ENCODE assay signal across 10 mouse cellular contexts in the genomic region with DNA sequence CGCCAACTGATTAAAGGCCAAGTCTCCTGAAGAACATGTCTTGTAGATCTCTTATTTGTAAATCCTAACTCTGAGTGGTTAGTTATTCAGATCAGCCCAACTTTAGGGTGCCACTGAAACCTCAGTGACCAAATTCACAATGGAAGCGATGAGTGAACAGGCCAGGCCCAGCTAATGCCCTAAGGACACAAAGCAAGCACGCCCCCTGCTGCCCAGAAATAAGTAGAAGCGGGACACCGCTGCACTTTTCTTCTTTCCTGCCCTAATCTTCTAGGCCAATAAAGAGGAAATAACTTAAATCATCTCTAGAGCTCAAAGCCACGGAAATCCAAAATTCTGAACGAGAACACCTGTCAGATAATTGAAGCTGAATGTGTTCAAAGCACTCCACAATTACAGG.
DNase-seq lines count a peak whose midpoint lies in the region; ATAC-seq and TF ChIP-seq lines count a peak whose summit lies in the region.
"Had no signal": no experiment of that assay in that cellular context is flagged by ENCODE, and none has a peak within 500 bp of the region (broad histone marks: within the 10 kb centered on the region; RNA-seq: fewer than 3 reads in every experiment).

No protein-coding gene starts in this region.

- no peak overlapping the region for H3K27ac ChIP-seq in liver, postnatal 0 days (ENCODE audit: low read depth)
- H3K27ac ChIP-seq in neural tube, embryonic 15.5 days (replicated peaks), result no peak overlapping the region
- H3K27ac ChIP-seq: embryonic facial prominence, embryonic 12.5 days; lung, embryonic 15.5 days had no signal

- H3K4me3 ChIP-seq in liver, postnatal 0 days (ENCODE audit: low read depth, low read length), result no peak overlapping the region
- H3K4me3 ChIP-seq in neural tube, embryonic 15.5 days (replicated peaks), result no peak overlapping the region
- H3K4me3 ChIP-seq: embryonic facial prominence, embryonic 12.5 days; lung, embryonic 15.5 days had no signal

- no peak overlapping the region for H3K4me2 ChIP-seq in liver, postnatal 0 days (ENCODE audit: low read depth, low read length)
- no peak overlapping the region for H3K4me2 ChIP-seq in neural tube, embryonic 15.5 days
- H3K4me2 ChIP-seq: embryonic facial prominence, embryonic 12.5 days; lung, embryonic 15.5 days had no signal

- peak; percentile 44 for TF ChIP-seq CTCF in liver, postnatal 0 days (IDR thresholded peaks at IDR 0.05; ENCODE audit: low read depth)

- H3K9ac ChIP-seq in liver, postnatal 0 days (replicated peaks), result no peak overlapping the region
- no peak overlapping the region for H3K9ac ChIP-seq in neural tube, embryonic 15.5 days (replicated peaks)
- H3K9ac ChIP-seq: embryonic facial prominence, embryonic 12.5 days; lung, embryonic 15.5 days had no signal

- H3K9me3 ChIP-seq in liver, postnatal 0 days (ENCODE audit: low read length), result no peaks in the 10 kb centered on the region
- no peaks in the 10 kb centered on the region for H3K9me3 ChIP-seq in neural tube, embryonic 15.5 days (replicated peaks)
- H3K9me3 ChIP-seq: embryonic facial prominence, embryonic 12.5 days; lung, embryonic 15.5 days had no signal

- H3K4me1 ChIP-seq in liver, postnatal 0 days (ENCODE audit: insufficient read depth), result no peaks in the 10 kb centered on the region; the same call in 1 of the 2 replicates
- no peaks in the 10 kb centered on the region for H3K4me1 ChIP-seq in neural tube, embryonic 15.5 days

- intact Hi-C loops in left cerebral cortex, postnatal 14 days (cut with DNase I), result loop anchor here (10.0 kb wide), 1 partner anchor 237 kb away; no protein-coding TSS in a partner anchor
- intact Hi-C loops in left cerebral cortex, postnatal 25 days (cut with DNase I), result no loop called here

- H3K36me3 ChIP-seq in liver, postnatal 0 days (replicated peaks; ENCODE audit: insufficient read depth, low read length), result no peaks in the 10 kb centered on the region
- no peaks in the 10 kb centered on the region for H3K36me3 ChIP-seq in neural tube, embryonic 15.5 days
- H3K36me3 ChIP-seq: embryonic facial prominence, embryonic 12.5 days; lung, embryonic 15.5 days had no signal

- no peak for ATAC-seq in CD4-positive, CD25-positive, alpha-beta regulatory T cell, adult 4 months
- no peak for ATAC-seq in liver, postnatal 0 days
- no peak for ATAC-seq in neural tube, embryonic 15.5 days (ENCODE audit: low FRiP score)

- H3K27me3 ChIP-seq in liver, postnatal 0 days (ENCODE audit: insufficient read depth, low read length), result no peaks in the 10 kb centered on the region
- H3K27me3 ChIP-seq in neural tube, embryonic 15.5 days (replicated peaks), result no peaks in the 10 kb centered on the region
- H3K27me3 ChIP-seq: embryonic facial prominence, embryonic 12.5 days; lung, embryonic 15.5 days had no signal

- TF ChIP-seq EP300 in liver, postnatal 0 days (IDR thresholded peaks at IDR 0.05; ENCODE audit: low read depth), result no peak

- DNase-seq in CD4-positive, CD25-positive, alpha-beta regulatory T cell, adult 2 months (ENCODE audit: low read depth, low spot score), result peak; percentile 23
- DNase-seq in left cerebral cortex, postnatal 14 days (ENCODE audit: low spot score in 2 of 2), result peak; percentile 11 to 19
- no peak for DNase-seq in left cerebral cortex, postnatal 25 days (ENCODE audit: low spot score in 2 of 2)
- DNase-seq in ZHBTc4 (ENCODE audit: low read depth, low spot score), result peak; percentile 55
- no peak for DNase-seq in liver, postnatal 0 days
- no peak for DNase-seq in spleen, postnatal 4 days (ENCODE audit: low spot score in 2 of 2)

- WGBS in liver, postnatal 0 days (ENCODE audit: insufficient replicate concordance), result 44% methylated on average over 7 of the region's 7 CpGs
- WGBS in neural tube, embryonic 15.5 days, result 32% methylated on average over 7 of the region's 7 CpGs

Comparison
In these comparisons a context has a peak if more than half of its experiments do, and no peak if none do; other contexts are left out.
1. DNase-seq: peak in CD4-positive, CD25-positive, alpha-beta regulatory T cell, adult 2 months (single experiment), left cerebral cortex, postnatal 14 days (2 of 2) and ZHBTc4 (single experiment); none in left cerebral cortex, postnatal 25 days (0 of 2), liver, postnatal 0 days (single experiment) and spleen, postnatal 4 days (0 of 2).